Mouse (Mus musculus): ENCODE data around the gene Cyp2b23.
"Not testable (repeated sequence)": the region's sequence is repeated elsewhere in the genome, so short reads cannot be mapped to it uniquely, and the experiment has no call there.

Cyp2b23 gene

DNA sequence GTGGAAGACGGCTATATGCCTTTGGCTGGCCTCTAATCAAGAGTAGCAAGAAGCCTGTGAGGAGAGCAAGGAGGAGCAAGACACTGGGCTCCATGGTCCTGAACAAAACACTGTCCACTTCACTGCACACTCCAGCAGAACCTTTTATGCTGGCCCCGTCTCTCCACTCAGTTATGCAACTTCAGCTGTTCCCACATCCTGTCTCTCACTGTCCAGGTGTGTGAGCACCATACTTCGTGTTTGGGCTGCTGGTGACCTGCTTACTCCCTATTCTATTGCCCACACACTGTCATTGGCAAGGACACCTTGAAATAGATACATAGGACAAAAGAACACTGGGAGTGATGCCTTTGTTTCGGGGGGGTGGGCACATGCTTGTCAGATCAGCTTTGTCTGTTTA lies at the start of gene Cyp2b23:
Cyp2b23 (minus strand) TSS at position 101 of the 400 bp plus-strand sequence.
- DNase-seq: no peak

DNA sequence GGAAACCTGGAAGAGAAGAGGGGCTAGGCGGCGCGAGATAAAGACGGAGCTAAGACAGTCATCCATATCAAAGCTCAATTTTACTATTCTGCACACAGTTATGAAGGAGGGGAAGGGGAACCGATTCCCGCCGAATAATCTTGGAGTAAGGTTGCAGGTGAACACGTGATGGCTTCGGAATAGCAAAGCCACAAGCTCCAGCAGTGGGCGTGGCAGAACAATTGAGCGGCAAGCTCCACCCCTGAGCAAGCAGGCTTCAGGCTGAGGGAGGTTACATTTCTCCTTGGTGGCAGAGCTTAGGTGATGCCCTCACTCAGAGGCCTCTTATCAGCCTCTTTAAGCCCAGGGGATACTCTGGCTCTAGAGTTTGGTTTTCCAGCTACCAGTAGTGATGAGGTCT lies 24.8 kb upstream of the Cyp2b23 start:
- DNase-seq: no peak

DNA sequence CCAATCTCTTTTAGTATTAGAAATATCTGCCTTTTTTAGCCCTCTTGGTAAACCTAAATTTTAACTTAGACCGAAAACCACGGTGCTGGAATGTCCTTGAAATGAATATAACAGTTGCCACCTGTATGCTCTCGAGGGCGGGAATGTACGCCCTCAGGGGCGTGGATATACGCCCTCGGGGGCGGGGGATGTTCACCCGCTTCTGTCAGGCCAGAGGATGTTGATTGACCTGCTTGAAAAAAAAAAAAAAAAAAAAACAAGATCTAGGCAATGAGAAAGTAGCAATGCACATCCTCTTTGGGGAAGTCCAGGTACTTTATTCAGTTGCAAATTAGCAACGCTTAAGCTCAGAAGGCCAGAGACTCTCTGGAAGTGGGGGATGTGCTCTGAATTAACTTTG lies 20.8 kb upstream of the Cyp2b23 start:
- no peak for DNase-seq

DNA sequence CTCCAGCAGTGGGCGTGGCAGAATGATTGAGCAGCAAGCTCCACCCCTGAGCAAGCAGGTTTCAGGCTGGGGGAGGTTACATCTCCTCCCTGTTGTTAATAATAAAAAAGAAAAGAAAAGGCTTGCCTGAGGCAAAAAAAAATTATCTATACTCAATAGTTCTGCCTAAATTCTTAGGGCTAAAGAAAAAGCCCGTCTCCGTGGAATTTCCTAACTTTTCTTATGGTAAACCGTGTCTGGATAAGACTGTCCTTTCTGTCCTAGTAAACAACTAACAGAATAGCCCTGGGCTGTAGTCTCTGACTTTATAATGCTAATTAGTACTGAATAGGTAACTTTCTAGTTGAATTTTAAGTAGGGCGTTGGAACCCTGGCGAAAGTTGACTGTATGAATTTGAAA lies 20.0 kb upstream of the Cyp2b23 start:
- DNase-seq: not testable (repeated sequence)

DNA sequence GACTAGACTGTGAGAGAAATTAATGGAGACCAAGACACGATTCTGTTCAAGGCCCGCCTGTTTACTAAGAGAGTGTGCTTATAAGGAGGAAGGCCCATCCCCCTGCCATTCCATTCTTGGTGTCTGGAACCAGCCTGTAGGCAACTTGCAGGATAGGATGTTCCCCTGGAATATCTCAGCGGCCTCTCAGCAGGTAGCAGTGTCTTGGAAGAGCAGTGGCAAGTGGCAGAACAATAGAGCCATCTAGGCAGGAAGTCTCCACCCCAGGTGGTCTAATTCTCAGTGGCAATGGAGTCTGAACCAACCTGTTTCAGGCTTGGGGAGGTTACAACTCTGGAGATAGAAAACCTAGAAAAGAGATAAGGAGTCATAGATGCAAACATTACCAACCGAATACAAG lies 13.9 kb upstream of the Cyp2b23 start:
- DNase-seq: no peak

DNA sequence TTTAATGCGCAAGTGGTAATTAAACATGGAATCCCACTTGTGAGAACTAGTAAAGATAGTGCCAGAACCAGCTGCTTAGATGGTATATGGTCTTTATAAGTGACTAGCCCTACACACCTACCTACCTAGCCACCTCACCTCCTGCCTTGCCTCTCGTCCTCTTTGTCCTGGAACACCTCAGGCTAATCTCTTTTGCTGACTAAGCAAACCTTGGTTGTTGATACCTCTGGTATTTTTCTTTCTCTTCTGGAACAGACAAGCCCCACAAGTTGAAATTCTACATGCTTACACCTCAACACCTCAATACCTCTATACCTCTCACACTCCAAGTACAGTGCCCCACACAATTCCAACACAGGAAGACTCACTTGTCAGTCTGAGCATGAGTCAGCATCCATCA lies 524 bp downstream of the Cyp2b23 start:
- no peak for DNase-seq

DNA sequence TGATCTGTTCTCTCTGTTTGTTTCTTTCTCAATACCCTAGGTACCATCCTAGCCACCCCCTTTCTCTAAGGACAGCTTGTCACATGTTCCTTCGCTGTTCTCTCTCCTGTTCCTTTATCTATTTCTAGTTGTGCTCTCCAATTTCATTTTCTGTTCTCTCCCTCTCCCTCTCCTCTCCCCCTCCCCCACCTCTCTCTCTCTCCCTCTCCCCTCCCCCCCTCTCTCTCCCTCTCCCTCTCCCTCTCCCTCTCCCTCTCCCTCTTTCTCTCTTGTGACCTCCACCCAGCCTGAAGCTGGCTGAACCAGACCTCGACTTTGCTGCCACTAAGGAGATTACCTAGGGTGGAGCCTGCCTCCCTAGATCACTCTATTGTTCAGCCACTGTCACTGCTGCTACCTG lies 18.8 kb downstream of the Cyp2b23 start:
- DNase-seq: not testable (repeated sequence)

DNA sequence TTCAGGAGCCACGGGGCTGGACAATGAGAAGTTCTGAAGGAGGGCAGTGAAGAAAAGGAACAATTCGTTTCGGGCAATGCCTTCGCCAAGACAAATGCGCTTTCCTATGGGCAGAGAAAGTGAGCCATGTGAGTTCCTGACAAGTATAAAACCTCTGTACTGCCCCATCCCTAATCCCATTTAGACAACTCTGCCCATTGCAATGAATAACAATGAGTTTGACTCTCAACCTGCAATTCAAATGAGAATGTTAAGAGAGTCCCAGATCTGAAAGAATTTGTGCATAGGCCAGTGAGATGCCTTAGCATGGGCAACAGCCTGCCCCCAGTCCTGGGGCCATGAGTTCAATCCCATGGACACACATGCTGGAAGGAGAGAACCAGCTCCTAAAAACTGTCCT lies 20.2 kb downstream of the Cyp2b23 start:
- no peak for DNase-seq

DNA sequence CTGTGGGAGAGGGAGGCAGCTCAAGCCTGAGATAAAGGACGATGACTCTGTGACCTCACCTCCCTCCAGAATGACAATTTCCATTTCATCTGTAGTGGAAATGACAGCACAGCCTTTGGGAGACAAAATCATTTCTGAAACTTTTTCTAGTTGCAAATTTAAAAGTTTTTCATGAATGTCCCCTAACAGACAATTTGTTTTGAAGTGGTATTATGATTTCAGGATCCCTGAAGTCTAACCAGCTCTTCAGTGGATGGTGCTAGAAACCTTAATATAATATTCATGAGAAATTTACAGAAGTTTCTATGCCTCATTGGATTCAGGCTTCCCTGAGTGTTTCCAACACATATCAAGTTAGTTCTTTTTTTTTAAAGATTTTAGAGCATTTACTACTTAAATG lies 67.9 kb downstream of the Cyp2b23 start, which contains the start of gene Vmn1r185:
Vmn1r185 (minus strand) TSS at position 101 of the 400 bp plus-strand sequence.
- DNase-seq: not testable (repeated sequence)

Data from right cerebral cortex, postnatal 4 days (tissue).